In the genomic region with DNA sequence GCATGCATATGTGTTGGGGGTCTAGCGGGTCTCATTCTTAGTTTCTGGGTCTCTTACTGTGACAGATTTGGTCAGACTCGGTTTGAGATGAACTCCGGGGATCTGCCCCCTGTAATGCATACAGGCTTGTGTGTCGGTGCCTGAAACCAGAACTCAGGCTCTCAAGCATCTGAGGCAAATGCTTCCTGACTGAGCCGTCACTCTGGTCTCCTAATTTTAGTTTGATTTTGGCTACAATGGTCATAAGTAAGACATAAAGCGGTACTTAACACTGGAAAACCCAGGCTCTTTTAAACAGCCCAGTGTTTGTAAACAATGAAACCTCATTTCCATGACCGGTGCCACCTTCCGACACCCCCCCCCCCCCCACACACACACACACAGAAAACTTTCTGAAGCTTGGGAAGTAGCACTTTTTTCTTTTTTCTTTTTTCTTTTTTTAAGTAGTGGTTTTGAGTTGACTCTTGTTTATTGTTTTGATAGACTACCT, we compare ENCODE assay signal across 18 mouse cellular contexts. TPM values are rescaled to one million over a fixed set of nuclear protein-coding genes. Genes with fewer than 3 reads are reported as not detected.
DNase-seq lines count a peak whose midpoint lies in the region; ATAC-seq and TF ChIP-seq lines count a peak whose summit lies in the region.
"Had no signal": no experiment of that assay in that cellular context is flagged by ENCODE, and none has a peak within 500 bp of the region (broad histone marks: within the 10 kb centered on the region; RNA-seq: fewer than 3 reads in every experiment).

No protein-coding gene starts in this region.

- H3K9ac ChIP-seq in forebrain, postnatal 0 days, result no peak overlapping the region
- no peak overlapping the region for H3K9ac ChIP-seq in forebrain, embryonic 12.5 days
- no peak overlapping the region for H3K9ac ChIP-seq in heart, embryonic 16.5 days (ENCODE audit: low read length)
- H3K9ac ChIP-seq: forebrain, embryonic 13.5 days; kidney, embryonic 15.5 days; limb, embryonic 13.5 days; midbrain, embryonic 13.5 days had no signal

- H3K36me3 ChIP-seq in forebrain, postnatal 0 days (ENCODE audit: insufficient read depth), result no peaks in the 10 kb centered on the region
- H3K36me3 ChIP-seq in forebrain, embryonic 12.5 days (replicated peaks), result no peaks in the 10 kb centered on the region
- H3K36me3 ChIP-seq in heart, embryonic 16.5 days (ENCODE audit: control insufficient read depth, insufficient read depth), result no peaks in the 10 kb centered on the region
- no peaks in the 10 kb centered on the region for H3K36me3 ChIP-seq in heart, embryonic 10.5 days
- H3K36me3 ChIP-seq: kidney, embryonic 15.5 days; limb, embryonic 13.5 days; midbrain, embryonic 13.5 days had no signal

- peaks cover 3% of the 10 kb centered on the region for H3K4me1 ChIP-seq in forebrain, postnatal 0 days (ENCODE audit: insufficient read depth)
- peaks cover 20% of the 10 kb centered on the region for H3K4me1 ChIP-seq in forebrain, embryonic 12.5 days
- peaks cover 18% of the 10 kb centered on the region for H3K4me1 ChIP-seq in heart, embryonic 16.5 days (ENCODE audit: control insufficient read depth, insufficient read depth, low read length)
- H3K4me1 ChIP-seq in heart, embryonic 10.5 days, result peaks cover 7% of the 10 kb centered on the region

- DNase-seq in forebrain, postnatal 0 days, result no peak
- DNase-seq in heart, embryonic 10.5 days (ENCODE audit: low spot score), result no peak
- DNase-seq in layer of hippocampus, adult 2 months (ENCODE audit: low spot score in 2 of 2), result no peak
- DNase-seq in layer of hippocampus, adult 18-20 months (ENCODE audit: low spot score in 2 of 2), result no peak
- DNase-seq in induced T-regulatory cell, adult 2 months (ENCODE audit: low read depth), result peak; percentile 75
- no peak for DNase-seq in urinary bladder, postnatal 10 days (ENCODE audit: low spot score)
- DNase-seq: adrenal gland, postnatal 10 days; cerebellum, adult 11-12 months; cerebellum, postnatal 25 days; retina, postnatal 1 day had no signal

- peaks cover 15% of the 10 kb centered on the region; the same call in 1 of the 2 replicates for H3K27me3 ChIP-seq in forebrain, postnatal 0 days (ENCODE audit: insufficient read depth, low read length)
- peaks cover 22% of the 10 kb centered on the region for H3K27me3 ChIP-seq in forebrain, embryonic 12.5 days
- no peaks in the 10 kb centered on the region for H3K27me3 ChIP-seq in heart, embryonic 16.5 days (ENCODE audit: control insufficient read depth, insufficient read depth, low read length)
- H3K27me3 ChIP-seq in heart, embryonic 10.5 days (ENCODE audit: insufficient read depth, poor library complexity, severe bottlenecking), result no peaks in the 10 kb centered on the region
- H3K27me3 ChIP-seq: kidney, embryonic 15.5 days; limb, embryonic 13.5 days had no signal

- H3K27ac ChIP-seq in forebrain, postnatal 0 days (ENCODE audit: low read depth, low read length), result no peak overlapping the region
- no peak overlapping the region for H3K27ac ChIP-seq in forebrain, embryonic 12.5 days
- H3K27ac ChIP-seq in heart, embryonic 16.5 days (ENCODE audit: low read length), result no peak overlapping the region
- H3K27ac ChIP-seq in heart, embryonic 10.5 days, result no peak overlapping the region
- H3K27ac ChIP-seq in layer of hippocampus, adult 2 months, result 0 out of 2 replicates have a peak overlapping the region, but pooled peaks have one; percentile 9
- H3K27ac ChIP-seq: forebrain, embryonic 13.5 days; kidney, embryonic 15.5 days; limb, embryonic 13.5 days; macrophage; midbrain, embryonic 13.5 days had no signal

- no peaks in the 10 kb centered on the region for H3K9me3 ChIP-seq in forebrain, postnatal 0 days (ENCODE audit: low read length)
- H3K9me3 ChIP-seq in forebrain, embryonic 12.5 days, result no peaks in the 10 kb centered on the region
- no peaks in the 10 kb centered on the region for H3K9me3 ChIP-seq in heart, embryonic 16.5 days (replicated peaks; ENCODE audit: control insufficient read depth, low read length)
- H3K9me3 ChIP-seq in heart, embryonic 10.5 days, result no peaks in the 10 kb centered on the region
- H3K9me3 ChIP-seq: forebrain, embryonic 13.5 days; kidney, embryonic 15.5 days; limb, embryonic 13.5 days; midbrain, embryonic 13.5 days had no signal

- H3K4me2 ChIP-seq in forebrain, postnatal 0 days (ENCODE audit: low read depth), result peak overlapping the region; percentile 95
- no peak overlapping the region for H3K4me2 ChIP-seq in forebrain, embryonic 12.5 days
- peak overlapping the region; percentile 95 for H3K4me2 ChIP-seq in heart, embryonic 16.5 days (ENCODE audit: low read depth, low read length)
- H3K4me2 ChIP-seq: forebrain, embryonic 13.5 days; midbrain, embryonic 13.5 days had no signal

- no peak for ATAC-seq in forebrain, postnatal 0 days
- no peak for ATAC-seq in forebrain, embryonic 12.5 days (ENCODE audit: low FRiP score)
- ATAC-seq in heart, embryonic 16.5 days (replicated peaks; ENCODE audit: extremely low read depth, insufficient read depth, low FRiP score), result no peak
- ATAC-seq: forebrain, embryonic 13.5 days; inflammation-experienced regulatory T-cells, adult 6 months; midbrain, embryonic 13.5 days had no signal

- no peak for TF ChIP-seq CTCF in forebrain, postnatal 0 days (IDR thresholded peaks at IDR 0.05; ENCODE audit: low read depth)
- TF ChIP-seq CTCF in layer of hippocampus, adult 2 months (conservative IDR thresholded peaks at IDR 0.05), result no peak

- WGBS in forebrain, postnatal 0 days, result 63% methylated on average over 8 of the region's 8 CpGs
- 60% methylated on average over 8 of the region's 8 CpGs for WGBS in forebrain, embryonic 12.5 days
- 61% methylated on average over 8 of the region's 8 CpGs for WGBS in heart, embryonic 16.5 days
- WGBS in heart, embryonic 10.5 days, result 62% methylated on average over 8 of the region's 8 CpGs

- H3K4me3 ChIP-seq in forebrain, postnatal 0 days (ENCODE audit: low read depth, low read length), result no peak overlapping the region
- H3K4me3 ChIP-seq in forebrain, embryonic 12.5 days (replicated peaks), result no peak overlapping the region
- H3K4me3 ChIP-seq in heart, embryonic 16.5 days (ENCODE audit: low read length), result peak overlapping the region; percentile 27
- no peak overlapping the region for H3K4me3 ChIP-seq in heart, embryonic 10.5 days
- H3K4me3 ChIP-seq in layer of hippocampus, adult 2 months, result peak overlapping the region; percentile 89
- H3K4me3 ChIP-seq: forebrain, embryonic 13.5 days; limb, embryonic 13.5 days; midbrain, embryonic 13.5 days had no signal

RNA-seq across cellular contexts. Expression of a gene that starts 4.3 kb away (rescaled TPM):
- 6.3 and 8.1 TPM in 2 replicates for total RNA-seq in forebrain, postnatal 0 days (2014; rRNA removed)
- polyA plus RNA-seq in forebrain, postnatal 0 days (2015; fragmentation: Nextera tagmentation; extraction: Ambion mirVana), result 5.0 and 6.3 TPM in 2 replicates
- polyA plus RNA-seq in forebrain, embryonic 12.5 days (2016; fragmentation: Nextera tagmentation; extraction: Ambion mirVana), result 2.9 and 3.4 TPM in 2 replicates
- polyA plus RNA-seq in heart, embryonic 16.5 days (2015; fragmentation: Nextera tagmentation; extraction: Ambion mirVana), result 4.9 and 5.1 TPM in 2 replicates
- 4.8 and 5.3 TPM in 2 replicates for polyA plus RNA-seq in heart, embryonic 10.5 days (2016; fragmentation: Nextera tagmentation; extraction: Ambion mirVana)
- 10 to 100 TPM; 22.4 to 23.5 TPM for total RNA-seq in layer of hippocampus, adult 2 months (2021)
- total RNA-seq in layer of hippocampus, adult 18-20 months (2021), result 10 to 100 TPM; 22.5 to 24.5 TPM

Comparison
In these comparisons a context has a peak if more than half of its experiments do, and no peak if none do; other contexts are left out.
1. H3K4me3 ChIP-seq: peak in heart, embryonic 16.5 days (single experiment) and layer of hippocampus, adult 2 months (single experiment); none in forebrain, postnatal 0 days (single experiment), forebrain, embryonic 12.5 days (single experiment) and heart, embryonic 10.5 days (single experiment).